Mouse (Mus musculus) neural tube, embryonic 15.5 days (tissue): ENCODE data around the gene Lman1l. TPM values are rescaled to one million over a fixed set of nuclear protein-coding genes. Genes with fewer than 3 reads are reported as not detected.

Source experiments
- ATAC-seq: fragments of 200-750 bp; cut with Nextera tagmentation; 2 replicates; pipeline ENCODE4 v1.8.0; 2017; ENCODE audit warnings: mild to moderate bottlenecking, moderate TSS enrichment, moderate library complexity; ENCODE audit not compliant: low FRiP score
- H3K27ac ChIP-seq: fragments of 300-500 bp; sonication (generic); replicated peaks from 2 replicates; pipeline ENCODE4 v1.5.1; 2015; ENCODE audit warnings: mild to moderate bottlenecking, inconsistent platforms
- H3K27me3 ChIP-seq: fragments of 300-500 bp; sonication (generic); replicated peaks from 2 replicates; pipeline ENCODE4 v1.6.1; 2015; ENCODE audit warnings: inconsistent platforms
- H3K36me3 ChIP-seq: fragments of 300-500 bp; sonication (generic); 2 replicates; pipeline ENCODE4 v1.6.1; 2015; ENCODE audit warnings: inconsistent platforms
- H3K4me1 ChIP-seq: fragments of 300-500 bp; sonication (generic); 2 replicates; pipeline ENCODE4 v1.6.1; 2015; ENCODE audit warnings: inconsistent platforms
- H3K4me2 ChIP-seq: fragments of 300-500 bp; sonication (generic); 2 replicates; pipeline ENCODE4 v1.6.1; 2015; ENCODE audit warnings: inconsistent platforms, mild to moderate bottlenecking, moderate library complexity
- H3K4me3 ChIP-seq: fragments of 300-500 bp; sonication (generic); replicated peaks from 2 replicates; pipeline ENCODE4 v1.5.1; 2015; ENCODE audit warnings: mild to moderate bottlenecking, inconsistent platforms
- H3K9ac ChIP-seq: fragments of 300-500 bp; sonication (generic); replicated peaks from 2 replicates; pipeline ENCODE4 v1.6.1; 2015; ENCODE audit warnings: mild to moderate bottlenecking, inconsistent platforms
- H3K9me3 ChIP-seq: fragments of 300-500 bp; sonication (generic); replicated peaks from 2 replicates; pipeline ENCODE4 v1.6.1; 2016; ENCODE audit warnings: inconsistent platforms
- WGBS: fragments of 180-500 bp; shearing (Covaris S2); methylation state at CpG from one replicate; pipeline ENCODE4 v1.1.7; 2015; ENCODE audit warnings: mixed read lengths; 5-methylcytosine and 5-hydroxymethylcytosine counted together
- polyA plus RNA-seq: library from polyadenylated mRNA; unstranded; fragments of >200 nt; fragmentation: Nextera tagmentation; extraction: Ambion mirVana; gene quantifications from 2 replicates; pipeline ENCODE4 v1.2.1, GENCODE M21; 2015

Gene Lman1l
- polyA plus RNA-seq, 1 experiment from 2014 or later = not detected

DNA sequence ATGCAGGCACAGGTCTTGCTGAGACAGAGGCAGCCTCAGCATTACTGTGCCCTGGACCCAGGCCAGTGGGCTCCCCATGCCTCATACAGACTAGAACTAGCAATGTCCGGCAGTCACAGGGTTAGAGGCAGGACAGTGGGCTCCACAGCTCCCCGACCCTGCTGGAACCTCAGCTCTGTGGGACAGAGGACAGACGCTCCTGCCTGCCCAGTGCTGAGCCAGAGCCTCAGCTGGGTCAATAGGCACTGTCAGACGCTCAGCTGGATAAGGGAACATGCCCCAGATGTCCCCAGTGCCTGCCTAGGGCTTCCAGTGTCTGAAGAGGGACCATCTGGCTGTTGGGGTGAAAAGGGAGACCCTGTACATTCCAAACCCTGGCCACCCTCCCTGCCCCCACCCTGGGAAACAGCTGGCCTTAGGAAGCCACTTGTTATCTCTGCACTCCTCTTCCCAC lies 22.6 kb downstream of the Lman1l start:
- Histone ChIP-seq H3K9ac (no peak overlapping the region), H3K9me3 (no peaks in the 10 kb centered on the region), H3K4me3 (no peak overlapping the region), H3K27ac (no peak overlapping the region), H3K36me3 (peaks cover 30% of the 10 kb centered on the region), H3K4me2 (no peak overlapping the region), H3K27me3 (no peaks in the 10 kb centered on the region), H3K4me1 (peaks cover 20% of the 10 kb centered on the region; the same call in 1 of the 2 replicates)
- WGBS = 30% methylated on average over 4 of the region's 4 CpGs
- ATAC-seq = no peak

DNA sequence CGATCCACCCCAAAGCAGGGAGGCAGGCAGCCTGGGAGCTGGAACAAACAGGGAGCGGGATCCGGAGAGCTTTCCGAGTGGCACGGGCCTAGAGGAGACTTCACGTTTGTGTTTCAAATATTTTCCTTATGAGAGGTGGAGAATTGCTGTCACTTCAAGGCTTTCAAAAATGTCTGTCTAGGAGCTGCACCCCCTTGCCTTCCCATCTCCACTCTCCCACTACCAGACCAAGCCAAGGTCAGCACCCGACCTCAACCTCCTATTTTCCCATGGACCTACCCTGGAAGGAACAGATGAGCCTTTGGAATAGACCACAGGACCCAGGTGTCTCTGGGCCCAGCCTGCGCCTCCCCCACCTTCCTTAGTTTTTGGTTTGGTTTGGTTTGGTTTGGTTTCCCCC lies 23.3 kb downstream of the Lman1l start:
- Histone ChIP-seq H3K36me3 (peaks cover 36% of the 10 kb centered on the region), H3K4me2 (no peak overlapping the region), H3K9ac (no peak overlapping the region), H3K27me3 (no peaks in the 10 kb centered on the region), H3K4me3 (no peak overlapping the region), H3K9me3 (no peaks in the 10 kb centered on the region), H3K27ac (no peak overlapping the region), H3K4me1 (peaks cover 19% of the 10 kb centered on the region; the same call in 1 of the 2 replicates)
- no peak for ATAC-seq
- WGBS = 87% methylated on average over 8 of the region's 8 CpGs

DNA sequence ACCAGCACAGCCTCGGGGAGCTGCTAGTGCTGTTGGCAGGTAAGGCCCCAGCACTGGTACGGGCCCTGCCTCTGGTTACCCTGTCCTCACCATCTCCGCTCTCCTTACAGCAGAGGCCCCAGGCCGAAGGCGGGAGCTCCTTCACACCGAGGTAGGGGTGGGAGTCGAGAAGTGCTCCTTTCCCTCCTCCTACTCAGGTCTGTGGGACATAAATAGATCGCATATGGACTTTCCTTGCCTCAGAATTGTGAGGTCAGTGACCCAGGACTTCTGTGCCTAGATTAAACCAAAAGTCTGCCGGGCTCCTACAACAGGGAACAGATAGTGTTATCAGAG lies 26.4 kb downstream of the Lman1l start:
- H3K4me2 ChIP-seq = no peak overlapping the region
- 81% methylated on average over 9 of the region's 9 CpGs for WGBS
- H3K4me1 ChIP-seq = peaks cover 22% of the 10 kb centered on the region
- H3K36me3 ChIP-seq = peaks cover 42% of the 10 kb centered on the region
- no peak overlapping the region for H3K9ac ChIP-seq
- ATAC-seq = no peak
- no peak overlapping the region for H3K27ac ChIP-seq
- no peaks in the 10 kb centered on the region for H3K9me3 ChIP-seq
- no peak overlapping the region for H3K4me3 ChIP-seq
- no peaks in the 10 kb centered on the region for H3K27me3 ChIP-seq

DNA sequence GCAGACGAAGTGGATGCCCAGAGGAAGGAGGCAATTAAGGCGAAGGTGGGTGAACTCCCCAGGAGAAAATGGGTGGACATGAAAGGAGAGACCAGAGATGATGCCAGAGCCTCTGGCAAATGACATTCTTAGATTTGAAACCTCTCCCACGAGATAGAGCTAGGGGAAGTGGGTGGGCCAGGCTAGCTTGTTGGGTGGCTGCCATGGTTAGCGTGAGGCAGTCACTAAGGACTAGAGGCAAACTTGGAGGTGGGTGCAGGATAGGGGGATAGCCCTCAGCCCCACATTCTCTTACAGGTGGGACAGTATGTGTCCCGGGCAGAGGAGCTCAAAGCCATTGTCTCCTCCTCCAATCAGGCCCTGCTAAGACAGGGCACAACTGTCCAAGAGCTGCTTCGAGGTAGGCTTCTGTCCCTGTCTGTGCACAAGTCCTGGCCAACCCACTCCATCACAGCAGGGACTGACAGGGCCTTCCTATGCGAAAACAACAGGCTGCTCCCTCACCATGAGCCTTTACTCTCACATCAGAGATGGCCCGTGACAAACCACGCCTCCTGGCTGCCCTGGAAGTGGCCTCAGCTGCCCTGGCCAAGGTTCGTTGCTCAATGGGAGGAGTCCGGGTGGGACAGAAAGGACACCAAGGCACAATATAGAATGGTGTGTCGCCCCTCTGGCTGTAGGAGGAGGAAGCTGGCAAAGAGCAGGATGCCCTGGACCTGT lies 27.0 kb downstream of the Lman1l start:
- Histone ChIP-seq H3K4me2 (no peak overlapping the region), H3K9ac (no peak overlapping the region), H3K36me3 (peaks cover 42% of the 10 kb centered on the region), H3K9me3 (no peaks in the 10 kb centered on the region), H3K4me3 (no peak overlapping the region), H3K4me1 (peaks cover 27% of the 10 kb centered on the region), H3K27me3 (no peaks in the 10 kb centered on the region), H3K27ac (no peak overlapping the region)
- 56% methylated on average over 12 of the region's 12 CpGs for WGBS
- ATAC-seq = no peak

DNA sequence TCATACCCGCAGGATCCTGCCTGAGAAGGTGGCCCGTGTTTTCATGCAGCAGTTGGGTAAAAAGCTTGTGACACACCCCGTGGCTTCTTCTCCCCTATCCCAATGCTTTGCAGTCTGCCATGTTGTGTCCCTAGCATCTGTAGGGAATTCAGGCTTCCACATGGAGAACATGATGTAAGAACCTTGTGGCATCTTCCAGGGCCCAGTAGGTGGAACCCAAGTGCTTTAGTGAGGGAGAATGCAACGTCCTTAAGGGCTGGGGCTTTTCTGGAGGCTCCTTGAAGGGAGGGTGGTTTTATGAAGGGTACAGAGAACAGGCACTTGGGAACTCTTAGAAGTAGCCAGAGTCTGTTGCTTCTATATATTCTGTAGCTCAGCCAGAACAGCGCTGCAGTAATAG lies 29.8 kb downstream of the Lman1l start:
- WGBS = 42% methylated on average over 5 of the region's 5 CpGs
- Histone ChIP-seq H3K4me2 (peak overlapping the region; percentile 92), H3K36me3 (peaks cover 50% of the 10 kb centered on the region)

DNA sequence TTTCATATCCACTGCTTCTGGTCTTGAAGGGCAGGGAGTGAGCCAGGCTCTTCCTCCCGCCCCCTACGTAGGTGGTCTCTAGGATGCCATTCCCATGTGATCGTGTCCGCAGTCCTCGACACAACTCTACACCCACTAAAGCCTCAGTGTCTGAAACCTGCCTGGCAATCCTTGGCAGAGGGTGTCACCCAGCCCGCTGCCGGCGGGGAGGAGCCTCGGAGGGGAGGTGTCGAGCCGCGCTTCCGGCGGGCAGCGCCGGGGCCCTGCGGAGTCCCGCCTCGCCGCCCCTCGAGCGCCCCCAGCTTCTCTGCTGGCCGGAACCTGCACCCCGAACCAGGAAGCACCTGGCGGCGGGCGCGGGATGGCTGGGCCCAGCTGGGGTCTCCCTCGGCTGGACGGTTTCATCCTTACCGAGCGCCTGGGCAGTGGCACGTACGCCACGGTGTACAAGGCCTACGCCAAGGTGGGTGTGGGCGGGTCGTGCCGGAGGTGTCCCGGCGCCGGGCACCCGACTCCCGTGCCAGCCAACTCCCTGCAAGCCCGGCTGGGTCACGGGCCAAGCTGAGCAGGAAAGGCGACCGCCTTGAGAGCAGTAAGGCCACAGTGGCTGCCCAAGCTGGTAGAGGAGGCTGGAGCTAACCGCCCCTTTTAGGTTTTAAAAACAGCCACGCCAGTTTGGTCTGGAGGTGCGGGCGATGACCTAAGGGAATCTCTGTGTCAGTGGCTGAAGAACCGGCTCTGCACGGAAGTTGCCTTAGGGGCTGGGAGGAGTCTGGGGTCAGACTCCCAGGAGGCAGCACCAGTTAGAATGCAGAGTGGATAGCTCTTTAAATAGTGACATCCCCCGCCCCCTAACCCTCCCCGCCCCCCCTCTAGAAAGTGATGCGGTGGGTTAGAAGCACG lies 31.1 kb downstream of the Lman1l start, which contains the start of gene Ulk3:
Gene Ulk3, plus strand, starts transcription at position 229 of the 903 bp plus-strand sequence.
- no peaks in the 10 kb centered on the region for H3K9me3 ChIP-seq
- under 1% methylated on average over 56 of the region's 58 CpGs for WGBS
- peak within 1 kb of the TSS; percentile 78 for H3K4me3 ChIP-seq
- ATAC-seq = peak; percentile 88
- peak within 1 kb of the TSS; percentile 83 for H3K9ac ChIP-seq
- H3K36me3 ChIP-seq = peaks cover 44% of the 10 kb centered on the region
- peak within 1 kb of the TSS; percentile 92 for H3K4me2 ChIP-seq
- H3K27ac ChIP-seq = peak within 1 kb of the TSS; percentile 84
- H3K27me3 ChIP-seq = no peaks in the 10 kb centered on the region
- peaks cover 22% of the 10 kb centered on the region for H3K4me1 ChIP-seq

More for the DNA sequence above, 29.8 kb downstream of the Lman1l start:
- H3K4me1 ChIP-seq = peaks cover 22% of the 10 kb centered on the region
- no peak for ATAC-seq
- H3K4me3 ChIP-seq = peak overlapping the region; percentile 78; the same call in 1 of the 2 replicates
- H3K9me3 ChIP-seq = no peaks in the 10 kb centered on the region
- H3K27ac ChIP-seq = no peak overlapping the region
- no peak overlapping the region for H3K9ac ChIP-seq
- H3K27me3 ChIP-seq = no peaks in the 10 kb centered on the region

DNA sequence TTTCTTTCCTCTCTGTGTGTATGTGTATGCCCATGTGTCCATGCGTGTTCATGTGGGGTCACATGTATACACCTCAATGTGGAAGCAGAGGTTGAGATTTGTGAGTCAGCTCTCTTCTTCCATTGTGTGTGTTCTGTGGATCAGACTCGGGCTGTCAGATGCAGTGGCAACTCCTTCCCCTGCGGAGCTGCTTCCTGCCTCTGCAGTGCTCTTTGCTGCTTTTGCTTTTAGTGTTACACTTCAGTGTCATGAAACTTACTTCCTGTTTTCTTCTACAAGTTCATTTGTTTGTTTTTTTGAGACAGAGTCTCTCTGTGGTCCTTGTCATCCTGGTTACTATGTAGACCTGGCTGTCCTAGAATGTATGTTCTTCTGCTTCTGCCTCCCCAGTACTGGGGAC lies 35.6 kb downstream of the Lman1l start:
- H3K9me3 ChIP-seq = no peaks in the 10 kb centered on the region
- no peak overlapping the region for H3K4me2 ChIP-seq
- H3K4me1 ChIP-seq = peaks cover 12% of the 10 kb centered on the region
- H3K36me3 ChIP-seq = peaks cover 62% of the 10 kb centered on the region
- H3K27me3 ChIP-seq = no peaks in the 10 kb centered on the region
- H3K9ac ChIP-seq = no peak overlapping the region
- 87% methylated on average over 3 of the region's 3 CpGs for WGBS
- no peak overlapping the region for H3K4me3 ChIP-seq
- H3K27ac ChIP-seq = no peak overlapping the region
- no peak for ATAC-seq

DNA sequence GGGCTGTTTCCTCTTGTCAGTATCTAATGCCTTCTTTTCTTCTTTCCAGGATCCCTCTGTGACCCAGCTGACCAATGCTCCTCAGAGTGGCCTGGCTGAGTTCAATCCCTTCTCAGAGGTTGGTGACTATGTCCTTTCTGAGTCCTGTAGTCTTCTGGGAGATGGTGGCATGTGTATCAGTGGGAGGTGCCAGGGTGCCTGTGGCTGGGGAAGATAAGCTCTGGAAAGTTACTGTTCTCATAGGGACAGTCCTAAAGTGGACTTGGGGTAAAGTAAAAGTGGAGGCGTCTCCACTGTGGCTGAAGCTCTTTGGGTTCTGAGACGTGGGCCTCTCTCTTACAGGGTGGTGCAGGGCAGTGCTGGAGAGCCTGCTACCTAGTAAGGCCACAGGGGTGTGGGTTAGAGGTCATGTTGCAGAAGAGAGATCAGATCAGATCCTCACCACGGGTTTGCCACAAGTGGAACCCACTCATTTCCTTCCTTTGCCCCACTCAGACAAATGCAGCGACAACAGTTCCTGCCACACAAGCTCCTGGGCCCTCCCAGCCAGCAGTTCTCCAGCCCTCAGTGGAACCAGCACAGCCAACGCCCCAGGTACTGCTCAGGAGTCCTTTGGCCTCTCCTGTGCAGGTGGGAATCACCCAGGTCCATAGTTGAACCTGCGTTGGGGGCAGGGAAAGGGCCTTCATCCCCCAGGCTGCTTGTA lies 43.3 kb downstream of the Lman1l start:
- no peak for ATAC-seq

DNA sequence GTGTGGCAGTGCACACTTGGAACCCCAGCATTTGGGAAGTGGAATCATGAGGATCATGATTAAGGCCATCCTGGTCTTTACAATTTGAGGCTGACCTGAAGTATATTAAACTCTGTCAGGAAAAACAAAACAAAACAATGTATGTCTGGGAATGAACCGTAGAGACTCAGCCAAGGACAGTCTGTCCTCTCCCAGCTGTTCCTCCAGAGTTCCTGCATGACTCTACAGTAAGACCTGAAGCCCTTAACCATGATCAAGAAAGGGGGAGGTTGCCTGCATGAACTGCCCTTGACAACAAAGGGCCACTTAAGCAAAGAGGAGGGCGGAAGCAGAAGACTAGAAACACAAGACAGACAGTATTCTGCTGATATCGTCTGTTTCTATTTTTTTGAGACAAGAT lies 45.0 kb downstream of the Lman1l start:
- no peak for ATAC-seq
- Histone ChIP-seq H3K4me3 (no peak overlapping the region), H3K4me1 (no peaks in the 10 kb centered on the region), H3K4me2 (no peak overlapping the region), H3K36me3 (peaks cover 42% of the 10 kb centered on the region), H3K27ac (no peak overlapping the region), H3K27me3 (no peaks in the 10 kb centered on the region), H3K9ac (no peak overlapping the region), H3K9me3 (no peaks in the 10 kb centered on the region)
- WGBS = 87% methylated on average over 3 of the region's 3 CpGs

More for the DNA sequence above, 43.3 kb downstream of the Lman1l start:
- no peaks in the 10 kb centered on the region for H3K4me1 ChIP-seq
- H3K4me3 ChIP-seq = no peak overlapping the region
- no peak overlapping the region for H3K27ac ChIP-seq
- 83% methylated on average over 6 of the region's 6 CpGs for WGBS
- H3K9ac ChIP-seq = no peak overlapping the region
- peaks cover 56% of the 10 kb centered on the region for H3K36me3 ChIP-seq
- H3K27me3 ChIP-seq = no peaks in the 10 kb centered on the region
- H3K9me3 ChIP-seq = no peaks in the 10 kb centered on the region
- H3K4me2 ChIP-seq = no peak overlapping the region

DNA sequence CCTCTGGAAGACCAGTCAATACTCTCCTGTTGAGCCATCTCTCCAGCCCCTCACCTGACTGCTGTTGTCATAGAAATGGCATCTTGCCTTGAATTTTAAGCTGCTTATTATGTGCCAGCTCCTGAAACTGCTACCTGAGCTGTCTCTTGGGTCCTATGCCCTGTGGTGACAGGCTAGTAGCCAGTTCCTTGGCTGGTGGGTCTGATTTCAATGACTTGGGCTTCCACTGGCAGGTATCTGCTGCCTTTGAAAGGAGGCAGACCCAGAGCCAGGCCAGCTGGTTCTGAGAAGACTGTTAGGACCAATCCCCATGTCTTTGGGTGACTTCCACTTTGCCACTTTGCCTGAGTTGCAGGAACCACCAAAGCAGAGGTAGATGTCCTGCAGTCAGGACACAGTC lies 46.2 kb downstream of the Lman1l start:
- no peak overlapping the region for H3K4me2 ChIP-seq
- H3K27ac ChIP-seq = no peak overlapping the region
- H3K36me3 ChIP-seq = peaks cover 38% of the 10 kb centered on the region
- H3K27me3 ChIP-seq = no peaks in the 10 kb centered on the region
- H3K4me1 ChIP-seq = no peaks in the 10 kb centered on the region
- no peak for ATAC-seq
- H3K9ac ChIP-seq = no peak overlapping the region
- no peaks in the 10 kb centered on the region for H3K9me3 ChIP-seq
- H3K4me3 ChIP-seq = no peak overlapping the region

DNA sequence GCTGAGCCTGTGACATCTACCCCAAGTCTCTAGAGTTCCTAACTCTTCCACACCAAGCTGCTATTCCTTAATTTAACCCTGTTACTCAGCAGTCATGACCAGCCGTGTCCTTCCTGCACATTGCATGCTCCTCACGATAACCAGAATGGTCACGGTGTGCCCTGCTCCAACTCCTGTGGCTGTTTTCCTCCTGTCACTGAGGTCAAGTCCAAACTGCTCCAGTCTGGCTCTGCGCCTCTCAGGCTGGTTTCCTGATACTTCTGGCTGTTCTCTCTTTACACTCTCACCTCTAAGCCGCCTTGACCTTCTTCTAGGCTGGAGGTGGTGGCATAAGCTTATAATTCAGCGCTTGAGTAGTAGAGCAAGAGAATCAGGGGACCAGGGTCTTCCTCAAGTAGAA lies 52.1 kb downstream of the Lman1l start:
- WGBS = 95% methylated on average over 6 of the region's 6 CpGs
- H3K9me3 ChIP-seq = no peaks in the 10 kb centered on the region
- ATAC-seq = no peak

More for the DNA sequence above, 52.1 kb downstream of the Lman1l start:
- Histone ChIP-seq H3K9ac (no peak overlapping the region), H3K36me3 (peaks cover 26% of the 10 kb centered on the region), H3K4me2 (no peak overlapping the region), H3K27ac (no peak overlapping the region), H3K4me1 (peaks cover 22% of the 10 kb centered on the region), H3K4me3 (no peak overlapping the region), H3K27me3 (no peaks in the 10 kb centered on the region)
